Mouse (Mus musculus) forelimb bud, embryonic 11.5 days (tissue): ENCODE data around the gene Tpm1.
A peak's percentile ranks its signal among the peaks of the same experiment; 100 is the strongest.

Experiments
- DNase-seq: peaks from one replicate; pipeline ENCODE4 v3.0.0-alpha.2; 2012; ENCODE audit warnings: low read depth, low spot score

The Tpm1 gene

DNA sequence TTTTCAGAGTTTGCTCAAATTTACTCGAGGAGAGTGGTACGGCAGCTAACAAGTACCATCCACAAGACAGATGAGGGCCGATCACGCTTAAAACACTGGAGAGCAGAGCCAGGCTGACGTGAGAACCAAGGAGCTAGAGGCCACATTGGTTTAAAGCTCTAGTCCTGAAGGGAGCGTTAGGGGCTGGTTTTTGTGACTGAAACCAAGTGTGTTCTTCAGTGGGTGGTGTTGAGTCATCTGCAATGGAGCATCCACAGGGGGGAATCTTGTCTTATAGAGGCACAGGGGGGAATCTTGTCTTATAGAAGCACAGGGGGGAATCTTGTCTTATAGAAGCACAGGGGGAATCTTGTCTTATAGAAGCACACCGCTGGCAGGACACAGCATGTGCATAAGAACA is 22.3 kb downstream of the Tpm1 start:
- no peak for DNase-seq

DNA sequence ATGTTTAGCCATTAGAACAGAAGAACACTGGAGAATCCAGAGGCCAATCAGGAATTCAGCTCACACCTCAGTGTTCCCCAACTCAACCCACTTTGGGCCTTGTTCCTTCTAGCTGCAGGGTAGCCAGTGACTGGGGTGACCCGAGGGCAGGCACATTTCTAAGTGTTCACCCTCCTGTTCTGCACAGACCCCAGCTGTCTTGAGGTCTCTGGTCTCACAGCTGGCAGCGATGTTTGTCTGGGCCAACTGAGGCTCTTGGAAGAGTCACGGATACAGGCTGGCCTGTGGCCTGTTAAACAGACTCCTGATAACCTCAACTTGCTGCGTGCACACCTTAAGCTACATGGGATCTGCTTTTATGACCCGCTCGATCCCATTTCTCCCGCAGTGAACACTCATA is 23.1 kb downstream of the Tpm1 start:
- DNase-seq, result no peak

- no peak for DNase-seq
Measured at GRCm38 (mm10) chr9:67024889-67025692, 24.1 kb downstream of the Tpm1 start.

GRCm38 (mm10) chr9:67023371-67023770 is 25.8 kb downstream of the Tpm1 start:
- DNase-seq, result no peak

GRCm38 (mm10) chr9:67020063-67020462 is 29.1 kb downstream of the Tpm1 start:
- no peak for DNase-seq

DNA sequence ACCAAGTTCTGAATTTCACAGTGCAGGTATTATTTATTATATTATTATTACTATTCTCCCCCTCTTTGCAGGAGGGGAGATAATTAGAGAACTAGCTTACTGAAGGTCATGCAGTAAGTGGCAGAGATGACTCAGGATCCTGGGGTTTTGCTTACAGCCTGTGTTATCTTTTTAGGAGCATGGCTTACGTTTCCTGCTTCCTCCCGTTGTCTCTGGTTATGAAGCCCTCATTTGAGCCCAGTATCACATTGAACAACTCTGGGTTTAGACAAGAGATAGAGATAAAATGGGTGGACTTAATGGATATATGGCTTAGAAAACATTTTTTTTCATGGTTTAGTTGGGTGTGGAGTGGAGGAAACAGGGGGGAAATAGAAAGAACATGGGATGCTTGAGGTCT is 35.7 kb downstream of the Tpm1 start:
- no peak for DNase-seq

DNA sequence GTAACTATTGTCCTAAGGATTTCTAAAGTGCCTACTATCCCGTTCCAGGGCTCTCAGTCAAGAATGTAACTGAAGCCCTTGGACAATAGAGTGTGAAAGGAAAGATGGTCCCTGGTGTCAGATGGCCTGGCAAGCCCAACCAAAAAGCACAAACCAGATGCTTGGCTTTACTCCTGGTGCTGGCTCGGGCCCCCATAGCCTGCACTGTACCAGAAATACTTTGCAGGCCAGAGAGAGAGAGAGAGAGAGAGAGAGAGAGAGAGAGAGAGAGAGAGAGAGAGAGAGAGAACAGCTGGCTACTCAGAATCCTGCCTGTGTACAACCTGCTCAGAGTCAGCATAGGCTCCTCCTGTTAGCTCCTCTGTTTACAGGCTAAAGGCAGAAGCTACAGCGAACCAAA is 36.7 kb downstream of the Tpm1 start:
- no peak for DNase-seq

DNA sequence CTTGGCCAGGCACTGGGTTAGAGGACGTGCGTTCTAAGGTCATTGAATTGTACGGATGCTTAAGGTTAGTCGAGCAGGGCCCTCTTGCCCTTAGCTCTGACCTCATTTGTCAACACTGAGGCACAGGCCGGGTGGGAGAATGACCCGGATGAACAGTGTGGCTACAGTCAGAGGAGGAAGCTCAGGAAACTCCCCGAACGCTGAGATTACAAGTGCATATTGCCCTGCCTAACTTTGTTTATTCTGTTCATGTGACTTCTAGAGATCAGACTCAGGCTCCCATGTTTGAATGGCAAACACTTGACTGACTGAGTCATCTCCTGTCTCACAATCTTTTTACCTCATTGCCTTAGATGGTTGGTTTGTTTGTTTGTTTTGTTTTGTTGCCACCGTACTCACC is 37.7 kb downstream of the Tpm1 start:
- DNase-seq, result no peak

DNA sequence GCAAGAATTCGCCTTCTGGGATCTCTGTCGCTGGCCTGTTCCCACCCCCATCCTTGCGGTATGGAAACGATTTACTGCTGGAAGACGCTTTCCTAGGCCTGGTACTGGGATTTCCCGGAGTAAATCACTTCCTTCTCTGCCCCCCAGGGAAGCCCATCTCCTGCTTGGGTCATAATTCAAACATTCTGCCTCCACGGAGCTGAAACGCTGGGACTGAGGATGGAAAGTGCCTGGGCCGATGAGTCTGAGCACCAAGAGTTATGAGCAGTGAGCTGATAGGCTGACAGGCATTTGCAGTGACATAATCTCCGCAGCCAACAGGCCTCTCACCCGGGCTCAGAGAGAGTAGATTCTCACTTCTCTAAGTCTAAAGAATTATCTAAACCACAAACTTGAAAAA is 40.4 kb downstream of the Tpm1 start:
- DNase-seq, result peak; percentile 54

GRCm38 (mm10) chr9:67006376-67006775 is 42.8 kb downstream of the Tpm1 start:
- DNase-seq, result no peak

DNA sequence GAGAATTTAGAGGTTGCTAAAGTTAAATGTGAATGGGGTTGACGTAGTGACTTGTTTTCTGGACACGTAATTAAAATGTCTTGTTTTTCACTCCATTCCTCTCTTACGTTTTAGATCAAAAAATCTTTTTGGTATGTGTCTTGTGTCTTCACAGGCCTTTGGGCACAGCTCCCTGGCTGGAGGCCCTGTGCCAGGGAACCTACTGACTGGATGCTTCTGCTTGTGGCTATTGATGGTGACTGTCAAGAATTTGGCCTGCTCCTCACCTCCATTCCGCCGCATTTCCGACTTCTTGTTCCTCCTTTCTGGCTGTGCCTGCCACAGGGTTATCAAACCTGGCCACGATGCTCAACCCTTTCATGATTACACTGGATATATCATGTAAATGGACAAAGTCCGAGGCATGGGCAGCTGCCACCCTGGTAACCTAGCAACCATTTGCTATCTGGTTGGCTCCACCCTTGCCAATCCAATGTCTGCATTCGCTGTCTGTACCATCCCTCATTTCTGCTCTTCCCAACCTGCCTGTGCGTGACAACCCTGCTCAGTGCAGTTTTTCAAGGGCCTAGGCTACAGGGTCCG is 44.0 kb downstream of the Tpm1 start:
- DNase-seq, result no peak

- DNase-seq, result no peak
Measured at GRCm38 (mm10) chr9:67003656-67004055, 45.5 kb downstream of the Tpm1 start.

- DNase-seq, result no peak
Measured at GRCm38 (mm10) chr9:67003156-67003555, 46.0 kb downstream of the Tpm1 start.

DNA sequence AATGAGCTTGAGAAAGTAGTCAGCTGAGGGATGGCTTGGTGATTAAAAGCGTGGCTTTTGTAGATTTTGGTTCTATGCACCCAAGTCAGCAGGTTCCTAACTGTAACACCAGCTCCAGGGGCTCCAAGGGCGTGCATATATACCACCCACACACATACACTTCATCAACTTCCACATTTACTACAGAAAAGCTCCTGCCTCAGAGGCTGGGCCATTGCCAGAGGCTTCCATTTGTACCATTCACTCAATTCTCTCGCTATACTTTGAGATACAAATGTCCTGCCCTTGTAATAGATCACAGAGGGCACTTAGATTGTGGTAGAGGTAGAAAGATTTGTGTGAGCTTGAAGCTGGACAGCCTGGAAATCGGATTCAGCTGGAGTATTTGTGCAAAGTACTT is 47.7 kb downstream of the Tpm1 start:
- no peak for DNase-seq

GRCm38 (mm10) chr9:67001050-67001449 is 48.2 kb downstream of the Tpm1 start:
- DNase-seq, result peak; percentile 88

DNA sequence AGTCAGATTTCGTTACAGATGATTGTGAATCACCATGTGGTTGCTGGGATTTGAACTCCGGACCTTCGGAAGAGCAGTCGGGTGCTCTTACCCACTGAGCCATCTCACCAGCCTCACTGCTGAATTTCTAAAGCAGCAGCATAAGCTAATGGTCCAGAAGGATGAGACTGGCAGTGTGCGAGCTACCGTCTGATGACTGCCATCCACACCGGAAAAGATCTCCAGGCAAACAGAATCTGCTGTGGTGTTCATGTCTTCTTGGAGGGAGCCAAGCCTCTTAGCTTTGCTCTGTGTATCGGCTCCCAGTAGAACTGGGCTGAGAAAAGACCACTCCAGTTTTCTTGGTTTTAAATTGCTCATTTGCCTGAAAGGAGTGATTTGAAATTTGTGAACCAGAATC is 49.5 kb downstream of the Tpm1 start:
- no peak for DNase-seq

GRCm38 (mm10) chr9:66991750-66992410 is 57.3 kb downstream of the Tpm1 start:
- no peak for DNase-seq

DNA sequence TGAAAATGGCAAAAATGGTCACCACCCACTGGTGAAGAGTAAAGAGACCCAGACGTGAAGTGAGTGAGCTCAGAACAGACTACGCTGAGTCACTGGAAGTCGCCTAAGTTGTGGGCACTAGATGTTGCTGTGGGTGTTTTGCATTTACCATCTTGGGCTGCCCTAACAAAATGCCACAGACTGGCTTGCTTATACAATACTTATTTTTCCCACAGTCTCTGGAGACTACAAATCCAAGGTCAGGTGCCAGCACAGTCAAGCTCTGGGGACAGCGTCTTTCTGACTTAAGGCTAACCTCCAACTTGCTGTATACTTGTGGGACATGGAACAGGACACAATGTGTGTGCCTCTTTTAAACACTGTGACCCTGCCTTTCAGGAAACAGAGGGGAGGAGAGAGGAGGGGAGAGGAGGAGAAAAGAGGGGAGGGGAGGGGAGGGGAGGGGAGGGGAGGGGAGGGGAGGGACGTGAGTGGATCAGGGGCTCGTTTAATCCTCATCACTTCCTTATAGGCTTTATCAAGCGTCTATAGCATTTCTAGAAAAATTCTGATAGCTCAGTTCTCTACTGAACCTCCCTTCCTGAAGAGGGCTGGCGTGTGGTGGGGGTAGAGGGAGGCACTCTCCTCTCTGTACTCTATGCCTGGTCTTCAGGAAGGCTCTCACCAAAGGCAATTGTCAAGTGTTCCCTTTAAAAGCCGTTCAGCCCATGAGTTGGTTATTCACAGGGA is 58.0 kb downstream of the Tpm1 start:
- DNase-seq, result no peak

- no peak for DNase-seq
Measured at GRCm38 (mm10) chr9:66990046-66990445, 59.2 kb downstream of the Tpm1 start.

DNA sequence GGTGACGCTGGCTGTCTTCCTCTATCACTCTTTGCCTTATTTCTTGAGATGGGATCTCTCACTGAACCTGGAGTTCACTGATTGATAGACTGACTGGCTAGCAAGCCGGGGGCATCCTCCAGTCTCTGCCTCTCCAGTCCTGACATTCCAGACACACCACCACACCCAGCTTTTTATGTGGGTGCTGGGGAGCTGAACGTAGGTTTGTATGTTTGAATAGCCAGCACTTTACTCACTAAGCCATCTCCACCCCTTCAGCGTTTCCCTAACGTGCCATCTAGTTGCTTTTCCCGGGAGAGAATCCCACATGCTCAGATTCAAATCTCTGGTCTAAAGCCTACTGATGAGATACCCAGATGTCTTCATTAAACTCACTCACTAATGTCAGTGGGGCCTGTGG is 59.6 kb downstream of the Tpm1 start:
- DNase-seq, result no peak

DNA sequence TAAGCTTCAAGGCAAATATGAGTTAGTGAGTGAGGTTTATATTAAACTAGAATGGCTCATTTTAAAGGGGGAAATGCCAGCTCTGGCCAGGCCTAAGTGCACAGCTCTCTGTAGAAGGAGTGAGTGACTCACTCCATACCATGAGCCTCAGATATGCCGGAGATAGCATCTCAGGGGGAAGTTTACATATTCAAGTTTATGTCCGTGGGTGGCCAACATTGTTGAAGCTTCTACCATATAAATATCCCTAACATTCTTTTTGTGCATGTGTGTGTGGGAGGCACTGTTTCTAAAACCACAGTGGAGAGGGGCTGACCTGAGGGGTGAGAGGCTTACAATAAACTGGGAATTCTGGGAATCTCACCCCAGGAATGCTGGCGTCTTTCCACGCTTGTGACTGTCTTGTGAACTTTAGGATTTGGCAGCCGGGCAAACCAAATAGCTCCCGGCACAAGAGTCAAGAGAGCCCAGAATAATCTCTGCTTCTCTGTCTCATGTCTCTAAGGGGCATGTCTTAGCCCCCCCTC is 60.3 kb downstream of the Tpm1 start:
- DNase-seq, result no peak
